Mouse (Mus musculus) intestine, embryonic 16.5 days (tissue): ENCODE results near the gene Hrg. TPM values are rescaled to one million over a fixed set of nuclear protein-coding genes. Genes with fewer than 3 reads are reported as not detected.
"Not testable (repeated sequence)": the region's sequence is repeated elsewhere in the genome, so short reads cannot be mapped to it uniquely, and the experiment has no call there.

Experiments used
- ATAC-seq: fragments of 200-750 bp; cut with Nextera tagmentation; 2 replicates; pipeline ENCODE4 v1.8.0; 2017; ENCODE audit warnings: moderate TSS enrichment, moderate library complexity
- H3K27ac ChIP-seq: fragments of 300-500 bp; sonication (generic); 2 replicates; pipeline ENCODE4 v1.5.1; 2014; ENCODE audit warnings: mild to moderate bottlenecking, low read length
- H3K27me3 ChIP-seq: fragments of 300-500 bp; sonication (generic); replicated peaks from 2 replicates; pipeline ENCODE4 v1.6.1; 2014; ENCODE audit warnings: low read length, control low read depth, mixed read lengths; ENCODE audit not compliant: control insufficient read depth, insufficient read depth
- H3K36me3 ChIP-seq: fragments of 300-500 bp; sonication (generic); 2 replicates; pipeline ENCODE4 v1.6.1; 2014; ENCODE audit warnings: low read length, control low read depth; ENCODE audit not compliant: control insufficient read depth, insufficient read depth
- H3K4me1 ChIP-seq: fragments of 300-500 bp; sonication (generic); 2 replicates; pipeline ENCODE4 v1.6.1; 2014; ENCODE audit warnings: low read length, control low read depth, mixed read lengths; ENCODE audit not compliant: control insufficient read depth, insufficient read depth
- H3K4me2 ChIP-seq: fragments of 300-500 bp; sonication (generic); 2 replicates; pipeline ENCODE4 v1.6.1; 2014; ENCODE audit warnings: low read depth, low read length, control low read depth
- H3K4me3 ChIP-seq: fragments of 300-500 bp; sonication (generic); 2 replicates; pipeline ENCODE4 v1.5.1; 2014; ENCODE audit warnings: mild to moderate bottlenecking, low read length
- H3K9ac ChIP-seq: fragments of 300-500 bp; sonication (generic); 2 replicates; pipeline ENCODE4 v1.6.1; 2014; ENCODE audit warnings: low read depth, low read length
- H3K9me3 ChIP-seq: fragments of 300-500 bp; sonication (generic); 2 replicates; pipeline ENCODE4 v1.6.1; 2016; ENCODE audit warnings: low read length, control low read depth; ENCODE audit not compliant: control insufficient read depth
- WGBS: fragments of 180-500 bp; shearing (Covaris S2); extraction: QIAGEN DNeasy Blood & Tissue Kit; methylation state at CpG from one replicate; pipeline ENCODE4 v1.1.7; 2014; 5-methylcytosine and 5-hydroxymethylcytosine counted together
- polyA plus RNA-seq: library from polyadenylated mRNA; unstranded; fragments of >200 nt; fragmentation: Nextera tagmentation; extraction: Ambion mirVana; gene quantifications from 2 replicates; pipeline ENCODE4 v1.2.1, GENCODE M21; 2015

Gene Hrg
- polyA plus RNA-seq, 1 experiment from 2014 or later: not detected

- Histone ChIP-seq H3K9ac (no peak overlapping the region), H3K27me3 (no peaks in the 10 kb centered on the region), H3K4me1 (no peaks in the 10 kb centered on the region), H3K9me3 (no peaks in the 10 kb centered on the region), H3K4me3 (no peak overlapping the region), H3K27ac (no peak overlapping the region), H3K4me2 (no peak overlapping the region), H3K36me3 (no peaks in the 10 kb centered on the region)
- 90% methylated on average over 5 of the region's 5 CpGs for WGBS
- ATAC-seq: no peak
Observed at GRCm38 (mm10) chr16:22921761-22922160, 29.1 kb upstream of the Hrg start.

- WGBS: 78% methylated on average over 4 of the region's 4 CpGs
- Histone ChIP-seq H3K9me3 (no peaks in the 10 kb centered on the region), H3K27ac (no peak overlapping the region), H3K4me2 (no peak overlapping the region), H3K27me3 (no peaks in the 10 kb centered on the region), H3K9ac (no peak overlapping the region), H3K4me3 (no peak overlapping the region), H3K4me1 (no peaks in the 10 kb centered on the region), H3K36me3 (no peaks in the 10 kb centered on the region)
- no peak for ATAC-seq
Observed at GRCm38 (mm10) chr16:22922433-22922832, 28.4 kb upstream of the Hrg start.

DNA sequence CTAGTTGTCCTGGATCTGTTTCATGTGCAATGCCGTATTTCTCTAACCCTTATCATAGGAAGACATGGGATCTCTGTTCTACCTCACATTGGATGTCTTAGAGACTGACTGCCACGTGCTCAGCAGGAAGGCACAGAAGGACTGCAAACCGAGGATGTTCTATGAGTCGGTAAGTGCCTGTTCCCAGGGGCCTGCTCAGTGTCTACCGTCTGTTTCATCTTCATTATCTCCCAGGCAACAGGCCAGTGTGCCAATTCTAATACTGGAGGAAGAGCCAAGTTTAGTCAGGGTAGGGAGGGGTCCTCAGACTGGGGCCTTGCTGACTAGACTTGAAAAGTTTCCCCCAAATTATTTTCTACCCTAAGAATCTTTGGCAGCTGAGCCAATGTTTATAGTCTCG lies 21.3 kb upstream of the Hrg start:
- Histone ChIP-seq H3K36me3 (no peaks in the 10 kb centered on the region), H3K9me3 (no peaks in the 10 kb centered on the region), H3K4me1 (no peaks in the 10 kb centered on the region), H3K9ac (no peak overlapping the region), H3K4me3 (no peak overlapping the region), H3K27me3 (no peaks in the 10 kb centered on the region), H3K27ac (no peak overlapping the region), H3K4me2 (no peak overlapping the region)
- WGBS: 54% methylated on average over 6 of the region's 6 CpGs
- ATAC-seq: no peak

DNA sequence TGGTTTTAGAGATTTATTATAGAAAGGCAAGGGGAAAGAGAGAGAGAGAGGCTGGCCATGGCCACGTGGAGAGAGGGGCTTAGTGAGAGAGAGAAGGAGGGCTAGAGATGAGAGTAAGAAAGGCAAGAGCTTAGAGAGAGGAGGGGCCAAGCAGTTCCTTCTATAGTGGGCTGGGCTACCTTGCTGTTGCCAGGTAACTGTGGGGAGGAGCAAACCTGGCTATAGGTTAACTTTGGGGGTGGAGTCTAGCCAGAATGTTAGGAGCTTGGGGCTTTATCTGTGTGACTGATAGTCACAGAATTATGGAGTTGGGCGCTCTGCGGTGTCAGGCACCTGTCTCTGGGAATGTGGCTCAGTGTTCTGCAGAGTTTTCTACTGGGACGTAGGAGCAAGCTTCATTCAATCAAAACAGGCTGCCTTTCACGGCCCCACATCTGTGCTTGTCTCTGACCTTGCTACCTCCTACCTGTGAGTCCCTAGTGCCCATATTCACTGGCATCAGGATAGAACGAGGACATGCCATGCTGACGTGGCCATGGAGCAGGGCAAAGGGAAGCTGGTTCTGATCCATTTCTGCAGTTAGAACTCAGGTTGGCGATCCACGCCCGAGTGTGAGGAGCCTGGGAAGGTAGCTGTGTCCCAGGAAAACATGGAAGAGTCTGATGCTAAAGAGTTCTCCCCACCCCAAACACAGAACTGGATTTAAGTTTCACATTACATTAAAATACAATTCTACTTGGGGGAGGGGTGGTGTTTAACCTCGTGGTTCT lies 19.3 kb upstream of the Hrg start:
- WGBS: 86% methylated on average over 11 of the region's 11 CpGs
- ATAC-seq: no peak
- H3K4me3 ChIP-seq: no peak overlapping the region
- no peak overlapping the region for H3K9ac ChIP-seq
- H3K9me3 ChIP-seq: no peaks in the 10 kb centered on the region
- no peaks in the 10 kb centered on the region for H3K27me3 ChIP-seq
- H3K4me1 ChIP-seq: no peaks in the 10 kb centered on the region
- H3K4me2 ChIP-seq: no peak overlapping the region
- H3K27ac ChIP-seq: no peak overlapping the region
- no peaks in the 10 kb centered on the region for H3K36me3 ChIP-seq

DNA sequence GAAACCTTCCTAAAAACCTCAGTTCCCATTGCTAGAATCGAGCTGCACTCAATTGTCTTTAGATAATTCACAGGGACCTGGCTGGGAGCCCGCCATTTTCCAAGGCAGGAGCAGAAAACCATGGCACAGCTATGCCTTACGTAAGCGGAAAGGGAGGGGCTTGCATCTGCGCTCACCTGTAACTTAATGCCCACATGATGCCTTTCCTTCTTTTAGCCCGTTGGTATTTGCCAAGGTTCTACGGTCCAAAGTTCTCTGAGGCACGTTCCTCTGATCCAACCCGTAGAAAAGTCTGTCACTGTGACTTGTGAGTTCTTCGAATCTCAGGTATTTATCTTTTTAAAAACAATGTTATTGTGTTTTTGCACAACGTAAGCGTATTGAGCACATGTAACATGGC lies 13.2 kb upstream of the Hrg start:
- no peak overlapping the region for H3K27ac ChIP-seq
- no peaks in the 10 kb centered on the region for H3K9me3 ChIP-seq
- H3K4me3 ChIP-seq: no peak overlapping the region
- no peaks in the 10 kb centered on the region for H3K27me3 ChIP-seq
- ATAC-seq: no peak
- H3K9ac ChIP-seq: no peak overlapping the region
- no peaks in the 10 kb centered on the region for H3K36me3 ChIP-seq
- no peaks in the 10 kb centered on the region for H3K4me1 ChIP-seq
- WGBS: 88% methylated on average over 12 of the region's 12 CpGs
- H3K4me2 ChIP-seq: no peak overlapping the region

- H3K4me1 ChIP-seq: no peaks in the 10 kb centered on the region
- no peak overlapping the region for H3K4me3 ChIP-seq
- H3K4me2 ChIP-seq: no peak overlapping the region
- no peak overlapping the region for H3K27ac ChIP-seq
- no peaks in the 10 kb centered on the region for H3K36me3 ChIP-seq
- ATAC-seq: no peak
- no peaks in the 10 kb centered on the region for H3K27me3 ChIP-seq
- 74% methylated on average over 2 of the region's 2 CpGs for WGBS
- H3K9me3 ChIP-seq: no peaks in the 10 kb centered on the region
- H3K9ac ChIP-seq: no peak overlapping the region
Observed at GRCm38 (mm10) chr16:22938541-22938940, 12.3 kb upstream of the Hrg start.

- 84% methylated on average over 8 of the region's 8 CpGs for WGBS
- Histone ChIP-seq H3K9me3 (no peaks in the 10 kb centered on the region), H3K4me1 (no peaks in the 10 kb centered on the region), H3K27me3 (no peaks in the 10 kb centered on the region), H3K27ac (no peak overlapping the region), H3K4me3 (no peak overlapping the region), H3K36me3 (no peaks in the 10 kb centered on the region), H3K9ac (no peak overlapping the region), H3K4me2 (no peak overlapping the region)
- no peak for ATAC-seq
Observed at GRCm38 (mm10) chr16:22939120-22939695, 11.7 kb upstream of the Hrg start.

- ATAC-seq, H3K4me3 ChIP-seq, H3K9ac ChIP-seq, H3K27ac ChIP-seq, H3K27me3 ChIP-seq, H3K4me2 ChIP-seq, H3K36me3 ChIP-seq, H3K9me3 ChIP-seq, H3K4me1 ChIP-seq: not testable (repeated sequence)
Observed at GRCm38 (mm10) chr16:22941825-22942476, 8.9 kb upstream of the Hrg start.

GRCm38 (mm10) chr16:22947371-22947770 lies 3.5 kb upstream of the Hrg start:
- Histone ChIP-seq H3K4me3 (no peak overlapping the region), H3K9ac (no peak overlapping the region), H3K9me3 (no peaks in the 10 kb centered on the region), H3K4me2 (no peak overlapping the region), H3K4me1 (no peaks in the 10 kb centered on the region), H3K27me3 (no peaks in the 10 kb centered on the region), H3K36me3 (no peaks in the 10 kb centered on the region), H3K27ac (no peak overlapping the region)
- 88% methylated on average over 2 of the region's 2 CpGs for WGBS
- no peak for ATAC-seq
